Mouse (Mus musculus): ENCODE data around the gene Fen1.
"Not testable (repeated sequence)": the region's sequence is repeated elsewhere in the genome, so short reads cannot be mapped to it uniquely, and the experiment has no call there.

The Fen1 gene

DNA sequence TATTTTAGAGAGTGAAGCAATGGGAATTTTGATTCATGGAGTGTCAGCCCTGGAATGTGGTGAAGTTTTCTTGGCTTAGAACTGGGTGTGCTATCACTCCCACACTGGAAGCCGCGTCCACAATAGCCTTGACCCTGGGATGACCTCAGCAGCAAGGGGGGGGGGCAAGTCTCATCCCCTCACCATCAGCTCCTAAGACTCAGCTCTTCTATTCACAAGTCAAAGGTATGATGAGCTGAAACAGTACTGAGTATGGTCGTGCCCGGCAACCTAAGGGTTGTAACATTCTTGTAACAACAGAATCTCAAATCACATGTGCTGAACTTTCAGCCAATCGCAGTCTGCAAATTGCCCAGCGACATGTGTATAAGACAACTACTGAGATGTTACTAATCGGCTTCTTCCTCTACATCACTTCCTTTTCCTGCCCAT lies 27.0 kb downstream of the Fen1 start:
- no peak for DNase-seq

DNA sequence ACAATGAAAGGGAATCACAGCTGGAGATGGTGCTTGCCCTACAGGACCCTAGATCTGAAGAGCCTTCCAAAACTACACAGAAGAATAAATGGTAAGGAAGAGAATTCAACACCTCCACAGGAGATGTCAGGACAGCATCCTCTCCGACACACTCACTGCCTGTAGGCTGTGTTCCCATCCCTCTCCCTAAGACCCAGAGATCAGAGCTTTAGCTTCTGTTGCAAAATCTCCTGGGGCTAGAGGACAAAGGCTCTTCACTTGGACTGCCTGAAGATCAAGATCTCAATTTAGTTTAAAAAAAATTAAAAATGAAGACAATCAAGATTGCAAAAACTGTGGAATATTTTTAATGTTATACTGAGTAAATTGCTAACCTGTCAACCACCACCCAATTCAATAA lies 27.5 kb downstream of the Fen1 start:
- DNase-seq, result no peak

DNA sequence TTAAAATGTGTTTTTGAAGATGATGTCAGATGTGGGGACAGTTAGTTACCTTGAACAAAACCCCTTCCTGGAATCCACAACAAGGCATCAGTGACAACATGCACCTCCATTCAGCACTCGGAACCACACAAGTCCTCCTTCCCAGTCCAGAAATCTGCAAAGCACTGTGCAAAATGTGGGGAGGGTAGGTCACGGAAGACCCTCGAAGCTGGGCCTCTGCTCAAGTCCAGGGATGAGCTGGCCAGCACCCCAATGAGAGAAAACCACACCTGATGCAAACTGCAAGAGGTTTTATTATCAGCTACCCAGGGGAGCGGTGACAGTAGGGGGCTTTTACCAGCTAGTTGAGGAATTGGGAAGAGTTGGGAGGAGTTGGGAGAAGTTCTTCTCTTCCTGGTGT lies 29.0 kb downstream of the Fen1 start:
- DNase-seq, result no peak

DNA sequence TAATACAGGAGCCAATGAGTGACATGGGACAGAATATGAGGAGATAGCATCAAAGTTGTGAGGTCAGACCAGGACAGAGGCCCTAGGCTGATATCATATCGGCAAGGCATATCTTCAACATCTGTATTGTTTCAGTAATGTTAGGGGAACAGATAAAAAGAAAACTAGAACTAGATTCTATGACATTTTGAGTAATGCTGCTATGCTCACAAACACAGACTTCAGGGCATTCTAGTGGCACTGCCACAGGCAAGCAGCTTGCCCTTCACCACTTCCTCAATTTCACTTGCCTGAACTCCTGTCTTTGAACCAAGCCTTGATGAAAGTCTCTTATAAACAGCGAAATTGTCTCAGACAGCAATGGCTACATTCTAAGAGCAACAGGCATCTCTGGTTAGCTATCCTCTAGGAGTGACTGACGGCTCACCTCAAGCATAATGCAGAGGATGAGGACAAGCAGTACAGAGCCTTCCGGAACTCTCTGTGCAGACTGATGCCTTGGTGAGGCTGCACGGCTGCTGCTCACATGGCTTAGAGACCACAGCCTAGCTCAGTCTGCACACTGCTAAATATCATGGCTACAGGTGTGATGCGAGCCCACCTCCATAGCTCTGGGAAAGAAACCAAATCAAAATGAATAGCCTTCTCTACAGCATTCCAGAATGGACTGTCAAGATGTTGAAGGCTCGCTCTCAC lies 30.0 kb downstream of the Fen1 start:
- DNase-seq, result no peak

DNA sequence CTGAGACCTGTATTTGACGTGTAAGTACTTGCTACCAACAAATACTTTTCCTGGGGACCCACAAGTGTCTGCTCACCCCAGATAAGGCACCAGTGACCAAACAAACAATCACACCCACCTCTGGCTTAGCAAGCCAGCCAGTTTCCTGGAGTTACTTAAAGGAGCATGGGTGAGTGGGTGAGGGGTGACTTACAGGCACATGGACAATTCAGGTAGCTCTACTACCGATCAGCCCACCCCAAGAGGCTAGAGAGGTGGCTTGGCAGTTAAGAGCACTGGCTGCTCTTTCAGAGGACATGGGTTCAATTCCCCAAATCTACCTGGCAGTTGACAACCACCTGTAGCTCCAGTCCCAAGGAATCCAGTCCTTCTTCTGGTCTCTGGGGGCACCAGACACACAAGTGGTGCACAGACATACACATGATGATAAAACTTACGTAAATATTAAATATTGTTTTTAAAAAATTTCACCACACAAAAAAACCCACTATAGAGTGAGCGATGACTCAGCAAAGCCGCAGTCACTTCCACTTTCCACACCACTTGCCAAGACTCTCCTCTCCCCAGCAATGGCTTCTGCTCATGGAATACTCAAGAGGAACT lies 30.8 kb downstream of the Fen1 start:
- DNase-seq, result no peak

DNA sequence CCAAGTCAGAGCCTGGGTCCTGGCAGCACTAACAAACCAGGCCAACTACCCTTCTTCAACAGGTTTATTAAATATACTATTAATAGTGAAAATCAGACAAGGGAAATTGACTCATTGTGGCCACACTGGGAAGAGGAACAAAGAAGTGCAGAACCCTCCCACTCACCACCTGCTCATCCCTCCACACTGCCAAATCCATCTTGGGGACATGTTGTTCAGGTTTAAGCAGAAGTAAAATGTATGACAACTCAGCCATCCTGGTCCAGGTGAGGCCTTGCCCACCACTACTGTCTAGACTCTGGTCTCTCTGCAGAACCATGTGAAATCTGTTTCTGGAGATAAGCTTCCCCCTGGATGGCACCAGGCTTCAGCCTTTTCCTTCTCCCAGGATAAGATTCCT lies 32.1 kb downstream of the Fen1 start:
- DNase-seq, result peak; percentile 30

DNA sequence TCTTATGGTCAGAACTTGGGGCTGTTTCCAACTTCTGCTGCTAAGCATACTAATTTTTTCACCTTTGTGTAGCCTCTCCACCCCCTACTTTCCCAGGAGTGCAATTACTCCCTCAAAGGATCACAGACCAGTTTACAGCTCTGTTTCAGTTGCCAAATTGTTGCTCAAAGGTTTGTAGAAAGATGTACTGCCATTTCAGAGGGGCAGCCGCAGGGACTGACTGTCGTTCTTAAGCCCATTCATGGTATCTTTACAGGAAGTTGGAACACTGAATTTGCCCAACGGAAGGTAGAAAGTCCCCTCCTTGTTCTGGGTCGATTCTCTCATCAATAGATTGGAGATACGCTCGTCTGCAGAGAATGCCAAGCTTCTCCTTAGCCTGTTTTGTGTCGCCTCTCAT lies 32.6 kb downstream of the Fen1 start:
- DNase-seq, result no peak

DNA sequence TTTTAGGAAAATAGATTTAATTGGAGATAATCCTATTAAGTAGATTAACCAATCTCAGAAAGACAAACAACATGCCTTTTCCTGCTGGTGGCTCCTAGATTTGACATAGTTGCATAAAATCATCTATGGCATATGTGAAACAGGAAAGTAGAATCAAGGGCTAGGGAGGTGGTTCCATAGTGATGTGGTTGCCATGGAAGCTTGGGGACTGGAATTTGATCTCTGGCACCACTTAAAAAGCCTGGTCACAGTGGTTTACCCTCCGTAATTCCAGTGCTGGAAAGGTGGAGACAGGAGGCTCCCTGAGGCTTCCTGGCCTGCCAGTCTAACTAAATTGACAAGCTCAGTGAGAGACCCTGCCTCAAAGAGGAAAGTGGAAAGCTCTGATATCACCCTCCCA lies 33.5 kb downstream of the Fen1 start:
- DNase-seq, result no peak

DNA sequence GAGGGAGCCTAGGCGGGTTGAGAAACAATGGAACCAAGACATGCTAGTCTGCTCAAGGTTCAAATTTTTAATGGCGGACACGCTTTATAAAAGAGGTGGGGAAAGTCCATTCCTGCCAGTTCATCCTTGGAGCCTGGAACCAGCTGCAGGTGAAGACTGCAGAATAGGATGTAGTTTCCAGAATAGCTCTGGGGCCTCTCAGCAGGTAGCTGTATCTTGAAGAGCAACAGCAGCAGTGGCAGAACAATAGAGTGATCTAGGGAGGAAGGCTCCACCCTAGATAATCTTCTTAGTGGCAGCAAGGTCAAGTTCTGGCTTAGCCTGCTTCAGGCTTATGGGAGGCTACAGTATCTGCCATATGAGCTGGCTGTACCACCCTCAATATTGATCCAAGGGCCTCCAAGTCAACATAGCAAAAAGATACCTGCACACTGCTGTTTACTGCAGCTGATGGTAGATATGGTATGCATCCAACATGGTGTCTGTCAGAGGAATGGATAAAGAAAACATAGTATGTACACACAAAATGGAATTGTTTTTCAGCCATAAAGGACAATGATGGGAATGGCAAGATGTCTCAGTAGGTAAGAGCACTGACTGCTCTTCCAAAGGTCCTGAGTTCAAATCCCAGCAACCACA lies 34.2 kb downstream of the Fen1 start:
- DNase-seq, result not testable (repeated sequence)

DNA sequence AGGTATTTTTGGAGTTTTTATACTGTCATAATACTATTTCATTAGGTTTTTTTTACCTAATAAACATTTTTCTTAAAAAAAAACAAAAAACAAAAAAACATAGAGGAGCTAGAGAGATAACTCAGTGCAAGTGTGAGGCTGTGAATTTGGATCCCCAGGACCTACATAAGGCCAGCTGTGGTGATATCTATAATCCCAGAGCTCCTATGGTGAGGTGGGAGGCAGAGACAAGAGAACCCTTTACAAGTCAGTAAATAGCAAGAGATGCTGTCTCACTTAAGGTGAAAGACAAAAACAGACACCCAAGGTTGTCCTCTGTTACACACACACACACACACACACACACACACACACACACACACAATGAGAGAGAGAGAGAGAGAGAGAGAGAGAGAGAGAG lies 34.8 kb downstream of the Fen1 start:
- no peak for DNase-seq

DNA sequence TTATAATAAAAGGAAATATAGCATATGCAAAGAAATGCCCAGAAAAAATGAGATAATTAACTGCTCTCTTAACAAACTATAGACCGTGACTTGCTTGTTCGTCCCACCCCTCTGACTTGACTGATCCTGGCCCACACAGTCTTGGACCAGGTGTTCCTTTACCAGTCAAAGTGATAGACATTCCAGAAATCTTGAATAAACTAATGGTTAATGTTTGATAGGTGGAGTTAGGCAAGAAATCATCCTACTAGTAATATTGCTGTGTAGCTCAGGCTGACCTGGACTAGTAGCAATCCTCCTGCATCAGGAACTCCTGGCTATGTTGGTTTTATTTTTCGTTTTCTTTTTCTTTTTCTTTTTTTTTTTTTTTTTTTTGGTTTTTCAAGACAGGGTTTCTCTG lies 35.5 kb downstream of the Fen1 start:
- DNase-seq, result no peak

DNA sequence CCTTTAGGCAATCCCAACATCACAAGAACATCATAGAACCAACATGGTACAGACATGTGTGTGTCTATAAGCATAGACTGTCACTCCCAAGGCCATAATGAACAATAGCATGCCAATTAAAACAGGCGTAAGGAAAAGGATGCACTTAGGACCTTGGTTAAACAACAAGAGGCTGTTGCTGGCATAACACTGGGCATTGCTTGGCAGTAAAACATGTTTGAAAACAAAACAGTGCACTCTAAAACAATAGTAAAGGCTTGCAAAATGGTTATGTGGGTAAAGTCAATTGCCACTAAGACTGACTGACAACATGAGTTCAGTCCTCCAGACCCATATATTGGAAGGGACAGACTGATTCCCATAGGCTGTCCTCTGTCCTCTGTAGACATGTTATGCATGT lies 36.0 kb downstream of the Fen1 start:
- no peak for DNase-seq

DNA sequence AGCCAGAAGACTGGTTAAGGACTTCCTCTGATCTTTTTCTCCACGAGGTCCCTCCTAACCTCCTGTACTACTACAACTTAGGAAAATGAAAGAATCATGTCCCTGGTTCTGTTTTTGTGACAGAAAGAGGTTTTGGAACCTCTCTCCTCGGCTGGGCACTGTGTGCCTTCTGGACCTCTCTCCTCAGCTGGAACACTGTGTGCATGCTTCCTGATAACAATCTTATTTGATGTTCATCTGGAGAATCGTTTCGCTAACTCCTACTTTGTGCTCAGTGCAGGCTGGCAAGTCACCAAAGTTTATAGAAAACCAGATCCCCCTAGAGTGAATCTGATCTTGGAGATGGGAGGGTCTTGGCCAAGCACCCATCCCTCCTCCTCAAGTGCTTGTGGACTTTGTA lies 36.9 kb downstream of the Fen1 start:
- no peak for DNase-seq

DNA sequence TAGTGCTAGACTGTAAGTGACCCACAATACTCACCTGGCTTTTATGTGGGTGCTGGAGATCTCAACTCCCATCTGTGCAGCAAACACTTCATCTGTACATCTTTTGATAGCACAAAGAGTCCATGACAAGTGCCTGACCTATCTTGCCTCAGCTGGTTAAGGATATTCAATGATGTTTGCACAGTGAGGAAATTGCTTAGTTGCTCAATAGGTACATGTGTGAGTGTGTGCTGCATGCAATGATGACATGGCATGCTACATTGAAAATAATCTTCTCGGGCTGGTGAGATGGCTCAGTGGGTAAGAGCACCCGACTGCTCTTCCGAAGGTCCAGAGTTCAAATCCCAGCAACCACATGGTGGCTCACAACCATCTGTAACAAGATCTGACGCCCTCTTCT lies 38.0 kb downstream of the Fen1 start:
- DNase-seq, result not testable (repeated sequence)

DNA sequence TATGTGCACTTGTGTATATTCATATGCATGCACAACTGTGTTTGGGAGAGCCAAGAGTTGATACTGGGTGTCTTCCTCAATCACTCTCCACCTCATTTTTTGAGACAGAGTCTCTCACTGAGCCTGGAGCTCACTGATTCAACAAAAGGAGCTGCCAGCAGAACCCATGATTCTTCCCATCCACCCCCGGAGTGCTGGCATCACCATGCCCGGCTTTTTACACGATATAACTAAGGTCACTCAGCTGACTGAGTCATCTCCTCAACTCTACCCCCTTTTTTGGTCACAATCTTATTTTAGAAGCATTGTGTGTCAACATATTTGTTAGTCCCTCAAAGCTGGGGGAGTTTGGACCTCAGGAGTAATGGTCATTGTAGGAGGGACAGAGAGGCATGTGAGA lies 40.1 kb downstream of the Fen1 start:
- no peak for DNase-seq

DNA sequence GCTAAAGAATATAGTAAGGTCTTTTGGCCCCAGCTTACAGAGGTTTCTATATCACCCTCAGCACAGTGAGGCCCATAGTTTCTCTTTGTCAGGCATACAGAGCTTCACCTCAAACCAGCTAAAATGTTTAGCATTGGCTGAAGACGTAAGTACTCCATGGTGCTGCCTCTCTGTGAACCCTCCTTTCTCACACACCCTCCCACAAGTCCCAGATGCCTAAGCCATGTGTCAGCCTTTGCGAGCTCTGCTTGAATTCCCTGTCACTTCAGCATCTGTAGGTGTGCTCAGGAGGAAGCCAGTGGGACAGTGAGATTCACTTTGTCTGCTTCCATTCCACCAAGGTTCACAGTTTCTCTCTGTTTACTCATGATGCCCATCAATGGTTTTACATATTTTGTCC lies 46.2 kb downstream of the Fen1 start:
- DNase-seq, result no peak

DNA sequence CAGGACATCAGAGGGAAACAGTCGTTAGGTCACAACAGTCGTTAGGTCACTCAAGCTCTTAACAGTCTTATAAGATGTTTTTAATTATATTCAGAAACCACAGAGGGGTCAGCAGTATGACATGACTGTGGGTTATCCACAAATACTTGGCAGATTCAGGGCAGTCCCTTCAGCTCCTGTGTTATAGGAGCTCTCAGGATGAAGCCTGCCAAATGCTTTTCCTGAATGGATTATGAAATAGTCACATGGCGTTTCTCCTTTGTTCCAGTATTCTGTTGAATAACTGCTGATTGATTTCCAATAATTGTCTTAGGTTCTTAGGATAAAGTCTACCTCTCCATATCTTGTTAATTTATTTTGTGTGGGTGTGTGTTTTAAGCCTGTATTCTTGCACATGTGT lies 54.8 kb downstream of the Fen1 start:
- no peak for DNase-seq

All from cerebellum, adult 9-11 months (tissue).